Mouse (Mus musculus) heart, adult 10 weeks (tissue): ENCODE results near the gene Gm10153. TPM values are rescaled to one million over a fixed set of nuclear protein-coding genes. Genes with fewer than 3 reads are reported as not detected.

Experiments used
- polyA plus RNA-seq: library from polyadenylated mRNA; stranded (reverse); fragments of 350-450 nt; fragmentation: Illumina TruSeq; extraction: RNeasy Lipid Tissue Mini Kit (QIAGEN cat#74804); gene quantifications from one replicate; pipeline ENCODE4 v1.2.3, GENCODE M21; 2014; ENCODE audit warnings: low read depth, low replicate concordance

The Gm10153 gene
- not detected for polyA plus RNA-seq

GRCm38 (mm10) chr7:142190289-142190688, at the start of gene Gm10153:
Gm10153 (minus strand) TSS chr7:142190389.

GRCm38 (mm10) chr7:142229871-142230270, 39.7 kb upstream of the Gm10153 start, which contains the start of gene Krtap5-5:
Krtap5-5 (minus strand) TSS chr7:142229971.

GRCm38 (mm10) chr7:142211559-142211958, 21.4 kb upstream of the Gm10153 start, which contains the start of gene Gm7579:
Gm7579 (plus strand) TSS chr7:142211859.

GRCm38 (mm10) chr7:142201064-142201463, 10.9 kb upstream of the Gm10153 start, which contains the start of gene Krtap5-3:
Krtap5-3 (plus strand) TSS chr7:142201364.

GRCm38 (mm10) chr7:142175905-142176304, 14.3 kb downstream of the Gm10153 start, which contains the start of gene Krtap5-2:
Krtap5-2 (minus strand) TSS chr7:142176005.

GRCm38 (mm10) chr7:142165639-142166038, 24.6 kb downstream of the Gm10153 start, which contains the start of gene Gm4553:
Gm4553 (minus strand) TSS chr7:142165739.

GRCm38 (mm10) chr7:142157013-142157412, 33.2 kb downstream of the Gm10153 start, which contains the start of gene Gm29735:
Gm29735 (minus strand) TSS chr7:142157113.

GRCm38 (mm10) chr7:142144507-142144906, 45.7 kb downstream of the Gm10153 start, which contains the start of gene Gm45337:
Gm45337 (minus strand) TSS chr7:142144607.

Other genes with a start within 250 kb of the Gm10153 start
- not detected for gene Brsk2, start 240.6 kb downstream of the Gm10153 start, polyA plus RNA-seq
- gene Mob2, start 129.3 kb downstream of the Gm10153 start, polyA plus RNA-seq: 47.0 TPM
- gene Dusp8, start 94.5 kb downstream of the Gm10153 start, polyA plus RNA-seq: 26.2 TPM
- not detected for gene Gm45618, start 69.7 kb downstream of the Gm10153 start, polyA plus RNA-seq
- gene Gm39115, start 54.4 kb downstream of the Gm10153 start, polyA plus RNA-seq: not detected
- gene Gm45337, start 45.8 kb downstream of the Gm10153 start, polyA plus RNA-seq: not detected
- not detected for gene Gm29735, start 33.3 kb downstream of the Gm10153 start, polyA plus RNA-seq
- not detected for gene Gm4553, start 24.6 kb downstream of the Gm10153 start, polyA plus RNA-seq
- not detected for gene Krtap5-2, start 14.4 kb downstream of the Gm10153 start, polyA plus RNA-seq
- gene Krtap5-3, start 11.0 kb upstream of the Gm10153 start, polyA plus RNA-seq: not detected
- gene Gm7579, start 21.5 kb upstream of the Gm10153 start, polyA plus RNA-seq: not detected
- gene Krtap5-5, start 39.6 kb upstream of the Gm10153 start, polyA plus RNA-seq: not detected
- not detected for gene Gm40460, start 50.7 kb upstream of the Gm10153 start, polyA plus RNA-seq
- gene Gm2431, start 68.0 kb upstream of the Gm10153 start, polyA plus RNA-seq: not detected
- not detected for gene Gm4559, start 84.0 kb upstream of the Gm10153 start, polyA plus RNA-seq
- not detected for gene Krtap5-1, start 106.7 kb upstream of the Gm10153 start, polyA plus RNA-seq
- not detected for gene Krtap5-4, start 113.2 kb upstream of the Gm10153 start, polyA plus RNA-seq
- 2.7 TPM for gene Ifitm10, start 183.4 kb upstream of the Gm10153 start, polyA plus RNA-seq
- not detected for gene Gm49369, start 192.3 kb upstream of the Gm10153 start, polyA plus RNA-seq
- 1,183 TPM for gene Ctsd, start 197.6 kb upstream of the Gm10153 start, polyA plus RNA-seq
- not detected for gene Syt8, start 244.5 kb upstream of the Gm10153 start, polyA plus RNA-seq